Mouse (Mus musculus): ENCODE measurements around the gene Med16. TPM values are rescaled to one million over a fixed set of nuclear protein-coding genes. Genes with fewer than 3 reads are reported as not detected.

The Med16 gene
- polyA plus RNA-seq, 1 experiment from 2014 or later = 58.7 TPM

GRCm38 (mm10) chr10:79862049-79862788 lies 46.5 kb downstream of the Med16 start:
- Histone ChIP-seq H3K27me3 (ENCODE audit: insufficient read depth, low read length) (no peaks in the 10 kb centered on the region), H3K4me1 (ENCODE audit: insufficient read depth) (peaks cover 17% of the 10 kb centered on the region), H3K4me2 (no peak overlapping the region), H3K4me3 (ENCODE audit: low read depth, low read length) (no peak overlapping the region), H3K36me3 (ENCODE audit: insufficient read depth) (peaks cover 97% of the 10 kb centered on the region), H3K9me3 (ENCODE audit: low read depth, low read length) (no peaks in the 10 kb centered on the region), H3K27ac (ENCODE audit: low read depth) (no peak overlapping the region), H3K9ac (no peak overlapping the region)
- TF ChIP-seq CTCF (IDR thresholded peaks at IDR 0.05; ENCODE audit: low read depth) = no peak
- ATAC-seq (ENCODE audit: insufficient read depth) (no peak), DNase-seq (no peak)
- WGBS = 84% methylated on average over 23 of the region's 23 CpGs

- Histone ChIP-seq H3K27ac (ENCODE audit: low read depth) (no peak overlapping the region), H3K36me3 (ENCODE audit: insufficient read depth) (peaks cover 100% of the 10 kb centered on the region), H3K4me3 (ENCODE audit: low read depth, low read length) (no peak overlapping the region), H3K27me3 (ENCODE audit: insufficient read depth, low read length) (no peaks in the 10 kb centered on the region), H3K9ac (no peak overlapping the region), H3K9me3 (ENCODE audit: low read depth, low read length) (no peaks in the 10 kb centered on the region), H3K4me1 (ENCODE audit: insufficient read depth) (peaks cover 20% of the 10 kb centered on the region), H3K4me2 (no peak overlapping the region)
- DNase-seq (no peak), ATAC-seq (ENCODE audit: insufficient read depth) (no peak)
- no peak for TF ChIP-seq CTCF (IDR thresholded peaks at IDR 0.05; ENCODE audit: low read depth)
- 67% methylated on average over 25 of the region's 25 CpGs for WGBS
Measured at GRCm38 (mm10) chr10:79861230-79862048, 47.3 kb downstream of the Med16 start.

- TF ChIP-seq CTCF (IDR thresholded peaks at IDR 0.05; ENCODE audit: low read depth) = no peak
- no peak for DNase-seq
- Histone ChIP-seq H3K4me1 (ENCODE audit: insufficient read depth) (peaks cover 20% of the 10 kb centered on the region), H3K4me2 (no peak overlapping the region), H3K4me3 (ENCODE audit: low read depth, low read length) (no peak overlapping the region), H3K27ac (ENCODE audit: low read depth) (0 out of 2 replicates have a peak overlapping the region, but pooled peaks have one; percentile 18), H3K27me3 (ENCODE audit: insufficient read depth, low read length) (no peaks in the 10 kb centered on the region), H3K9me3 (ENCODE audit: low read depth, low read length) (no peaks in the 10 kb centered on the region), H3K9ac (no peak overlapping the region), H3K36me3 (ENCODE audit: insufficient read depth) (peaks cover 100% of the 10 kb centered on the region)
- WGBS = 93% methylated on average over 26 of the region's 26 CpGs
- ATAC-seq (ENCODE audit: insufficient read depth) = no peak
Measured at GRCm38 (mm10) chr10:79860079-79860911, 48.4 kb downstream of the Med16 start.

- Histone ChIP-seq H3K4me3 (ENCODE audit: low read depth, low read length) (no peak overlapping the region), H3K27me3 (ENCODE audit: insufficient read depth, low read length) (no peaks in the 10 kb centered on the region), H3K4me2 (peak overlapping the region; percentile 96; the same call in 1 of the 2 replicates), H3K27ac (ENCODE audit: low read depth) (peak overlapping the region; percentile 100; the same call in 1 of the 2 replicates), H3K9me3 (ENCODE audit: low read depth, low read length) (no peaks in the 10 kb centered on the region), H3K4me1 (ENCODE audit: insufficient read depth) (peaks cover 20% of the 10 kb centered on the region), H3K9ac (no peak overlapping the region; the same call in 1 of the 2 replicates), H3K36me3 (ENCODE audit: insufficient read depth) (peaks cover 88% of the 10 kb centered on the region)
- WGBS = 78% methylated on average over 11 of the region's 11 CpGs
- DNase-seq (no peak), ATAC-seq (ENCODE audit: insufficient read depth) (no peak)
- no peak for TF ChIP-seq CTCF (IDR thresholded peaks at IDR 0.05; ENCODE audit: low read depth)
Measured at GRCm38 (mm10) chr10:79859116-79859515, 49.6 kb downstream of the Med16 start.

- peaks cover 20% of the 10 kb centered on the region for H3K4me1 ChIP-seq (ENCODE audit: insufficient read depth)
- no peak for TF ChIP-seq CTCF (IDR thresholded peaks at IDR 0.05; ENCODE audit: low read depth)
- WGBS = 38% methylated on average over 17 of the region's 17 CpGs
- peak overlapping the region; percentile 99 for H3K4me3 ChIP-seq (ENCODE audit: low read depth, low read length)
- peak overlapping the region; percentile 100; the same call in 1 of the 2 replicates for H3K27ac ChIP-seq (ENCODE audit: low read depth)
- no peaks in the 10 kb centered on the region for H3K27me3 ChIP-seq (ENCODE audit: insufficient read depth, low read length)
- H3K36me3 ChIP-seq (ENCODE audit: insufficient read depth) = peaks cover 82% of the 10 kb centered on the region
- H3K9ac ChIP-seq = no peak overlapping the region; the same call in 1 of the 2 replicates
- DNase-seq (peak; percentile 96), ATAC-seq (ENCODE audit: insufficient read depth) (peak; percentile 19; the same call in 1 of the 2 replicates)
- peak overlapping the region; percentile 96 for H3K4me2 ChIP-seq
- no peaks in the 10 kb centered on the region for H3K9me3 ChIP-seq (ENCODE audit: low read depth, low read length)
Measured at GRCm38 (mm10) chr10:79858416-79859074, 50.2 kb downstream of the Med16 start.

GRCm38 (mm10) chr10:79857894-79858293 lies 50.8 kb downstream of the Med16 start:
- Histone ChIP-seq H3K4me2 (peak overlapping the region; percentile 96), H3K9ac (peak overlapping the region; percentile 99), H3K9me3 (ENCODE audit: low read depth, low read length) (no peaks in the 10 kb centered on the region), H3K4me3 (ENCODE audit: low read depth, low read length) (peak overlapping the region; percentile 99), H3K36me3 (ENCODE audit: insufficient read depth) (peaks cover 76% of the 10 kb centered on the region), H3K27ac (ENCODE audit: low read depth) (peak overlapping the region; percentile 100), H3K27me3 (ENCODE audit: insufficient read depth, low read length) (no peaks in the 10 kb centered on the region), H3K4me1 (ENCODE audit: insufficient read depth) (peaks cover 22% of the 10 kb centered on the region)
- DNase-seq (no peak), ATAC-seq (ENCODE audit: insufficient read depth) (no peak)
- 52% methylated on average over 2 of the region's 2 CpGs for WGBS
- no peak for TF ChIP-seq CTCF (IDR thresholded peaks at IDR 0.05; ENCODE audit: low read depth)

All from lung, embryonic 14.5 days (tissue).